Mouse (Mus musculus): ENCODE data around the gene Mybbp1a. TPM values are rescaled to one million over a fixed set of nuclear protein-coding genes. Genes with fewer than 3 reads are reported as not detected.

The Mybbp1a gene
- polyA plus RNA-seq, 1 experiment from 2014 or later = 54.1 TPM

- Histone ChIP-seq H3K27ac (no peak overlapping the region), H3K36me3 (replicated peaks; ENCODE audit: control insufficient read depth, insufficient read depth) (peaks cover 90% of the 10 kb centered on the region)
- no peak for ATAC-seq (ENCODE audit: low FRiP score)
These were observed 12.2 kb downstream of the Mybbp1a start for GRCm38 (mm10) chr11:72453105-72453953.

GRCm38 (mm10) chr11:72455694-72456093 lies 14.5 kb downstream of the Mybbp1a start:
- Histone ChIP-seq H3K9ac (no peak overlapping the region), H3K36me3 (replicated peaks; ENCODE audit: control insufficient read depth, insufficient read depth) (peaks cover 84% of the 10 kb centered on the region), H3K4me1 (replicated peaks; ENCODE audit: control insufficient read depth, insufficient read depth, low read length) (no peaks in the 10 kb centered on the region), H3K27ac (no peak overlapping the region; the same call in 1 of the 2 replicates), H3K27me3 (ENCODE audit: control insufficient read depth, insufficient read depth, low read length) (no peaks in the 10 kb centered on the region), H3K9me3 (ENCODE audit: control insufficient read depth, low read length) (no peaks in the 10 kb centered on the region), H3K4me3 (replicated peaks; ENCODE audit: low read length) (no peak overlapping the region), H3K4me2 (replicated peaks) (no peak overlapping the region)
- ATAC-seq (ENCODE audit: low FRiP score) (peak; percentile 71; the same call in 1 of the 2 replicates), DNase-seq (ENCODE audit: low spot score) (no peak)
- 18% methylated on average over 5 of the region's 5 CpGs for WGBS

More at GRCm38 (mm10) chr11:72453105-72453953, 12.2 kb downstream of the Mybbp1a start:
- DNase-seq (ENCODE audit: low spot score) = no peak
- Histone ChIP-seq H3K4me2 (replicated peaks) (no peak overlapping the region), H3K4me3 (replicated peaks; ENCODE audit: low read length) (no peak overlapping the region), H3K4me1 (replicated peaks; ENCODE audit: control insufficient read depth, insufficient read depth, low read length) (no peaks in the 10 kb centered on the region), H3K9ac (no peak overlapping the region), H3K27me3 (ENCODE audit: control insufficient read depth, insufficient read depth, low read length) (no peaks in the 10 kb centered on the region), H3K9me3 (ENCODE audit: control insufficient read depth, low read length) (no peaks in the 10 kb centered on the region)
- WGBS = 62% methylated on average over 15 of the region's 15 CpGs

- H3K27me3 ChIP-seq (ENCODE audit: control insufficient read depth, insufficient read depth, low read length) = no peaks in the 10 kb centered on the region
- no peak overlapping the region for H3K4me2 ChIP-seq (replicated peaks)
- peaks cover 84% of the 10 kb centered on the region for H3K36me3 ChIP-seq (replicated peaks; ENCODE audit: control insufficient read depth, insufficient read depth)
- no peaks in the 10 kb centered on the region for H3K4me1 ChIP-seq (replicated peaks; ENCODE audit: control insufficient read depth, insufficient read depth, low read length)
- peak overlapping the region; percentile 29; the same call in 1 of the 2 replicates for H3K27ac ChIP-seq
- no peak overlapping the region for H3K9ac ChIP-seq
- ATAC-seq (ENCODE audit: low FRiP score) (no peak), DNase-seq (ENCODE audit: low spot score) (no peak)
- no peaks in the 10 kb centered on the region for H3K9me3 ChIP-seq (ENCODE audit: control insufficient read depth, low read length)
- H3K4me3 ChIP-seq (replicated peaks; ENCODE audit: low read length) = no peak overlapping the region
- 78% methylated on average over 12 of the region's 12 CpGs for WGBS
These were observed 16.9 kb downstream of the Mybbp1a start for GRCm38 (mm10) chr11:72457995-72458496.

GRCm38 (mm10) chr11:72458502-72458901 lies 17.3 kb downstream of the Mybbp1a start:
- ATAC-seq (ENCODE audit: low FRiP score) (no peak), DNase-seq (ENCODE audit: low spot score) (no peak)
- WGBS = 88% methylated on average over 3 of the region's 3 CpGs
- no peak overlapping the region for H3K9ac ChIP-seq
- H3K27ac ChIP-seq = peak overlapping the region; percentile 29; the same call in 1 of the 2 replicates
- H3K4me1 ChIP-seq (replicated peaks; ENCODE audit: control insufficient read depth, insufficient read depth, low read length) = no peaks in the 10 kb centered on the region
- H3K27me3 ChIP-seq (ENCODE audit: control insufficient read depth, insufficient read depth, low read length) = no peaks in the 10 kb centered on the region
- peaks cover 84% of the 10 kb centered on the region for H3K36me3 ChIP-seq (replicated peaks; ENCODE audit: control insufficient read depth, insufficient read depth)
- no peaks in the 10 kb centered on the region for H3K9me3 ChIP-seq (ENCODE audit: control insufficient read depth, low read length)
- no peak overlapping the region for H3K4me3 ChIP-seq (replicated peaks; ENCODE audit: low read length)
- no peak overlapping the region for H3K4me2 ChIP-seq (replicated peaks)

- no peak overlapping the region for H3K4me2 ChIP-seq (replicated peaks)
- H3K4me1 ChIP-seq (replicated peaks; ENCODE audit: control insufficient read depth, insufficient read depth, low read length) = no peaks in the 10 kb centered on the region
- H3K9me3 ChIP-seq (ENCODE audit: control insufficient read depth, low read length) = no peaks in the 10 kb centered on the region
- H3K27ac ChIP-seq = no peak overlapping the region
- WGBS = 33% methylated on average over 5 of the region's 5 CpGs
- H3K4me3 ChIP-seq (replicated peaks; ENCODE audit: low read length) = no peak overlapping the region
- H3K9ac ChIP-seq = no peak overlapping the region
- H3K27me3 ChIP-seq (ENCODE audit: control insufficient read depth, insufficient read depth, low read length) = no peaks in the 10 kb centered on the region
- peaks cover 67% of the 10 kb centered on the region for H3K36me3 ChIP-seq (replicated peaks; ENCODE audit: control insufficient read depth, insufficient read depth)
- no peak for ATAC-seq (ENCODE audit: low FRiP score)
- no peak for DNase-seq (ENCODE audit: low spot score)
These were observed 20.4 kb downstream of the Mybbp1a start for GRCm38 (mm10) chr11:72461500-72461981.

GRCm38 (mm10) chr11:72464821-72465220 lies 23.7 kb downstream of the Mybbp1a start:
- Histone ChIP-seq H3K4me1 (replicated peaks; ENCODE audit: control insufficient read depth, insufficient read depth, low read length) (peaks cover 12% of the 10 kb centered on the region; the same call in 1 of the 2 replicates), H3K27me3 (ENCODE audit: control insufficient read depth, insufficient read depth, low read length) (no peaks in the 10 kb centered on the region), H3K4me2 (replicated peaks) (no peak overlapping the region), H3K27ac (no peak overlapping the region), H3K36me3 (replicated peaks; ENCODE audit: control insufficient read depth, insufficient read depth) (peaks cover 42% of the 10 kb centered on the region), H3K4me3 (replicated peaks; ENCODE audit: low read length) (no peak overlapping the region), H3K9me3 (ENCODE audit: control insufficient read depth, low read length) (no peaks in the 10 kb centered on the region), H3K9ac (no peak overlapping the region)
- DNase-seq (ENCODE audit: low spot score) (no peak), ATAC-seq (ENCODE audit: low FRiP score) (no peak)
- 54% methylated on average over 3 of the region's 3 CpGs for WGBS

- no peak overlapping the region for H3K4me3 ChIP-seq (replicated peaks; ENCODE audit: low read length)
- no peak overlapping the region for H3K4me2 ChIP-seq (replicated peaks)
- no peaks in the 10 kb centered on the region for H3K9me3 ChIP-seq (ENCODE audit: control insufficient read depth, low read length)
- H3K27ac ChIP-seq = no peak overlapping the region
- peaks cover 30% of the 10 kb centered on the region for H3K36me3 ChIP-seq (replicated peaks; ENCODE audit: control insufficient read depth, insufficient read depth)
- no peak for DNase-seq (ENCODE audit: low spot score)
- WGBS = 63% methylated on average over 11 of the region's 11 CpGs
- no peaks in the 10 kb centered on the region for H3K27me3 ChIP-seq (ENCODE audit: control insufficient read depth, insufficient read depth, low read length)
- peaks cover 12% of the 10 kb centered on the region; the same call in 1 of the 2 replicates for H3K4me1 ChIP-seq (replicated peaks; ENCODE audit: control insufficient read depth, insufficient read depth, low read length)
- no peak for ATAC-seq (ENCODE audit: low FRiP score)
- no peak overlapping the region for H3K9ac ChIP-seq
These were observed 25.0 kb downstream of the Mybbp1a start for GRCm38 (mm10) chr11:72465978-72466693.

GRCm38 (mm10) chr11:72466694-72467507 lies 25.7 kb downstream of the Mybbp1a start:
- WGBS = 71% methylated on average over 11 of the region's 11 CpGs
- ATAC-seq (ENCODE audit: low FRiP score) = no peak
- Histone ChIP-seq H3K4me3 (replicated peaks; ENCODE audit: low read length) (no peak overlapping the region), H3K27ac (0 out of 2 replicates have a peak overlapping the region, but pooled peaks have one; percentile 23), H3K9ac (no peak overlapping the region), H3K36me3 (replicated peaks; ENCODE audit: control insufficient read depth, insufficient read depth) (peaks cover 22% of the 10 kb centered on the region), H3K4me1 (replicated peaks; ENCODE audit: control insufficient read depth, insufficient read depth, low read length) (peaks cover 12% of the 10 kb centered on the region; the same call in 1 of the 2 replicates), H3K27me3 (ENCODE audit: control insufficient read depth, insufficient read depth, low read length) (no peaks in the 10 kb centered on the region), H3K4me2 (replicated peaks) (no peak overlapping the region), H3K9me3 (ENCODE audit: control insufficient read depth, low read length) (no peaks in the 10 kb centered on the region)
- no peak for DNase-seq (ENCODE audit: low spot score)

Measured in hindbrain, embryonic 14.5 days (tissue).